Mouse (Mus musculus) heart, adult 9 months (tissue): ENCODE results near the gene Mier1.
A peak's percentile ranks its signal among the peaks of the same experiment; 100 is the strongest.
"Not testable (repeated sequence)": the region's sequence is repeated elsewhere in the genome, so short reads cannot be mapped to it uniquely, and the experiment has no call there.

Experiments
- DNase-seq, 2 experiments: peaks; one replicate each; pipeline ENCODE4 v3.0.0; 2022; ENCODE audit warnings: low spot score in 2 of 2

Mier1 gene

GRCm38 (mm10) chr4:103166198-103166597 lies 52.0 kb downstream of the Mier1 start:
- DNase-seq, result not testable (repeated sequence)

GRCm38 (mm10) chr4:103171256-103171655 lies 57.1 kb downstream of the Mier1 start:
- DNase-seq, result no peak

DNA sequence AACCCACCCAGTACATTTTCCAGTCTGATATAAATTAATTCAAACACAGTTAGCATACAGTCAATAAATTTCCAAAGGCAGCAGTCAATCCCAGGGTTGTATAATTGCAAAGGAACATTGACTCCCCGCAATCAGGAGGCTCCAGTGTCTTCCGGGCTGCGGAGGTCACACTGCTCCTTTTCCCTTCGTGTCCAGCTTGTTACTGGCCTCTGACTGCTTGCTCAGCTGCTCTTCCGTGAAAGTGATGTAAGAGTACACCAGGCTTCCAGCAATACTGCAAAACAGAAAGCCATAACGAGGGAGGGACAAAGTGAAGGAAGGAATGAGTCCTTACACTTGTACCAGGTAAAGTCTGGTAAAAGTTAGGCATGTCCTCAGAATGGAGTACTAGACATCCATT lies 59.3 kb downstream of the Mier1 start:
- DNase-seq, result no peak

GRCm38 (mm10) chr4:103174001-103174400 lies 59.8 kb downstream of the Mier1 start:
- no peak for DNase-seq

DNA sequence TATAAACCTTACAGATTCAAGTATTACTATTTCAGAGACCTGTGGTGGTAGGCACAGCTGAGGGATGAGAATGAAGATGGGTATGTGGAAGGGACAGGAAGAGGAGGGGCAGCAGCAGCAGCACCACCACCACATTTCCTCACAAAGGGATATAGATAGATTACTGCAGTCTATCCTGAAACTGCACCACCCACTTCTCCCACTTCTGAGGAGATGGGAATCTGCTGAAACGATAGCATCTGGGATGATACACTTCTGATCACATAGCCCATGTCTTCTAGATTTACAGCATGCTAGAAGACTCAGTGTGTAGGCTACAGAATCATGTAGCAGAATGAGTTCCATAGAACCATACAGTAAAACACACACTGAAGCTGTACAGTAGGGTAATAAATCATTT lies 63.5 kb downstream of the Mier1 start:
- no peak for DNase-seq

DNA sequence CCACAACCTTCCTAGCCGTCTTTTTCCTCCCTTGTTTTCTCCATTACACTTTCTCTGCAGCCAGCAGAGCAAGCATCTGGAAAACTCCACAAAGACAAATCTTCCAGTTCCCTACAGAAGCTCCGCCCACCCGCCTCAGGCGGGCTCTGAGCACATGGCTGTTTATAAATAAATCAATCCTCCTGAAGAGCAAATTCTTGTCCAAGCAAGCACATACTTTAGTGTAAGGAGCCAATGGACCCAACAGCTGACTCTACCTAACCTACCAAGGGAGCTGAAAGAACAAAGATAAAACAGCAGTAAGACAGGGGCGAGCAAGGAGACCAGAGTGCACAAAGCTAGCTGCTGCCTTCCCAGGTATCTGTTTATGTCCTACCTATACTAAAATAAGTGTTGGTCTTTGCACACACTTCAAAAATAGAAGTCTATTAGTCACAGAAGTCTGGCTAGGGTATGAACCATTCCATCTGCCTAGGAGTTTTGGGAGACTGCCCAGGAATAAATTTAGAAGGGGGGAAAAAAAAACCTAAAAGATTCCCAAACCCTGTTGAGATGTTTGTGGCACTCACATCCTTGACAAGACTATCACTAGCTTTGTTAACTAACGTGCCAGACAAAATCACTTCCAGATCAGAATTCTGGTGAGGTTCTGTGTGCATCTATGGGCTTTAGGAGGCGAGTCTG lies 64.6 kb downstream of the Mier1 start:
- peak; percentile 38 to 48 for DNase-seq

DNA sequence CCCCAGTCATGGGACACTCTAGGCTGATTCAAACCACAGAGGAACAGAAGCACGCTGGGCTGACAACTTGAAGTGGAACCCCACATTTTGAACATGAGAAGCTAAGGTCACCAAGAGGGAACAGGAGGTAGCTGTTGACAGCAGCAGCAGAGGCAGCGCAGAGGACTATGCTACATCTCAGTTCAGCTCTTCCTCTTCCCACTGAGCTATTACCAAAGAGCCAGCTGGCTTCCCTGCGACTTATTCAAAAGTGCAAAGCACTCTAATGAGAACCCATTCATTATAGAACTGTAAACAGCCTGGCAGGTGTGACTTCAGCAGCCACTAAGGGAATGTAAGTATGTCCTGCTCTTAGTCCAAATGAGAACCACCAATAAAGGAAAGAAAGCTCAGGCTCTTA lies 65.4 kb downstream of the Mier1 start:
- DNase-seq, result no peak

GRCm38 (mm10) chr4:103180300-103180888 lies 66.2 kb downstream of the Mier1 start:
- no peak for DNase-seq

DNA sequence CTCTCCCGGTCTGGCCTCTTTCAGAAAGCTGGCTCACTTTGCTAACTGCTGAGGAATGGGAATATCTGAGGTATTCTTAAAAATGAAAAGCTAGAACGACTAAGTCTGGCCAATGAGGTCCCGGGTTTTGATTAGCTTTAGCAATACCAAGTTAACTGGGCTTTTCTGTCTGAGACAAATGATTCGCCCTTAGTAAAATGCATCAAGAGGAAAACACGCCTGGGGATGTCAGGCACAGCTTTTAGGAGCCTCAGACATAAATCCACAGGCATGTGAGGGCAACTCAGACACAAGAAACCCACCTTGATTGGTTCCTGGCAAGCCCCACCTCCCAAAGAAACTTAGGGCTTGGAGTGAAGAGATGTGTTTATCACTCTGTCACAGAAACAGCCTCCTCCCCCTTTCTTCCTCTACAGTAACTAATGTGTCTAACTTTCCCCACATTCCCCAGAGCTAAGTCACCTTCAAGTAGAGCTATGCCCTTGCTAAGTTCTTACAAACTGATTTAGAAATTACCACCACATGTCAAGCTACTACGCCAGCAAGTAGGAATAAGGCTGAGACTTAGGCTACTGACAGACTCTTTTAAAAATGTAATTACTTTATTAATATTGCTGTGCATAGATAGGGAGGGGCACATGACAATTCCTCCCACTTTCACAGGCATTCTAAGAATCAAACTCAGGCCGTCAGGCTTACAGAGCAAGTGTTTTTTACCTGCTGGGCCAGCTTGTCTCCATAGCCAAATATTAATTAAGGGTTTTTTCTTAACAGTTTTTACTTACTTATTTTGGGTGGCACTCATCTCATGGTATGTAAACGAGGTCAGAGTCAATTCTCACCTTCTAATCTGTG lies 74.8 kb downstream of the Mier1 start:
- no peak for DNase-seq

- DNase-seq, result no peak
Observed at GRCm38 (mm10) chr4:103192421-103192820, 78.2 kb downstream of the Mier1 start.

DNA sequence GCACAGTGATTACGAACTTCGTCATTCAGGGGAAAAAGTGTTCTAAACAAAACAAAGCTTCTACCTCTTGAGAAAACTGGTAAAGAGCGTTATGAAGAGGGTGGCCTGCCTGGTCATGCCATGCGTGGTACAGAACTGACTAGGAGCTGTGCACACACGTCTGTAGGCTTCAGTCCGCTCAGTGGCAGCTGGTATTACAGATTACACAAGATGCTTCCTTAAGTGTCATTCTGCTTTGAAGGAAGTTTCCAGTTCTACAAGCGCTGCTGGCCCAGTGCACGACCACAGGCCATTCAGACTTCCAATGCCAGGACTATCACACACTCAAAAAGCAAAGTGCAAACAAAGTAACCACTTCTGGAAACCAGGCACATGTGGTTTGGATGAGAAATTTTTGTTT lies 83.2 kb downstream of the Mier1 start:
- no peak for DNase-seq

DNA sequence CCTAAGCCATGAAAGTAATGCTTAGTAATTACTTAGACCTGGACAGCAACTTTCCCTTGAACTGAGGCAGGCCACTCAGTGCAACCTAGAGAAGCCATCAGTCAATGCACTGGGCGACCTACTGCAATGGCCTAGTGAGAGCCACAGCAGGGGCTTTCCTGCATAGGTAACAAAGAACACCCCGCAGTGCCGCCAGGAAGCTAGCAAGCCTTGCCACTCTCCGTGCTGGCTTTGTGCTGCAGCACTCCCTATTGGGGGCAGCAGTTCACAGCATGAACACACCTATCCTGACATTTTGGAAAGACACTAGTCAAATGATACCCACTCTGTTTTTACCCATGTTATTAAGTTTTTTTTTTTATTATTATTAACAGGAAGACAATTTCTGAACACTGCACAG lies 84.9 kb downstream of the Mier1 start:
- DNase-seq, result no peak

- no peak for DNase-seq
Observed at GRCm38 (mm10) chr4:103200046-103200445, 85.9 kb downstream of the Mier1 start.

DNA sequence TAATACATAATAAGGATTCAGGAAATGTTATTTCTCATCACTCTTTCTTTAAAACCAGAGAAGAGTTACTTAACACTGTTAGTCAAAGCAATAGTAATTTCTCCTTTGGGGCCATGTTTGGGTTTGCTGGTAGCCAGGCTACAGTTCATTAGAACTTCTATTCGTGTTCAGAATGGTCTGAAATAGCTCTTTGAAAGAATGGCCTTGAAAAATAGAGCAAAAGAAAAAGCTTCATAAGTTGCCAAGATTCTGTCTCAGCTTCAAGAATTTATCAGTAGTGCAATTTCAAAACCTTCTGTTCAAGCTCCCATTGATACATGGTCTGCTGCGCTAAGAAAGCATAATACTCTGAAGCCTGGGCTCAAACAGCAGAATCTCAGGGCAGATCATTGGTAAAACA lies 89.5 kb downstream of the Mier1 start:
- no peak for DNase-seq

DNA sequence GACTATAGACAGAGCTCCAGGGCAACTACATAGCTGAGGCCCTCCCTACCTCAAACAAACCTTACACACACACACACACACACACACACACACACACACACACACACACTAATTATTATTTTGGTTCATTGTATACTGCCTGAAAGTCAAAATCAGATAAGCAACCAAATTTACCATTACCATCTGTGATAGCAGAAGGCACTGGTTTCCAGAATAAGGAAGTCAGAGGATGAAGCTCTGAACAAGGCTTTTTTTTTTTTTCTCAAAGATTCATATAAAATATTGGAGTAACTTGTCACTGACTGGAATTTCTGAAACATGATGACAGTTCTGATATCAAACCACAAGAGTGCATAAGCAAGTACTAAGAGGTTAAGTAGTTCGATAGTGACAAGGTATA lies 94.4 kb downstream of the Mier1 start:
- no peak for DNase-seq

DNA sequence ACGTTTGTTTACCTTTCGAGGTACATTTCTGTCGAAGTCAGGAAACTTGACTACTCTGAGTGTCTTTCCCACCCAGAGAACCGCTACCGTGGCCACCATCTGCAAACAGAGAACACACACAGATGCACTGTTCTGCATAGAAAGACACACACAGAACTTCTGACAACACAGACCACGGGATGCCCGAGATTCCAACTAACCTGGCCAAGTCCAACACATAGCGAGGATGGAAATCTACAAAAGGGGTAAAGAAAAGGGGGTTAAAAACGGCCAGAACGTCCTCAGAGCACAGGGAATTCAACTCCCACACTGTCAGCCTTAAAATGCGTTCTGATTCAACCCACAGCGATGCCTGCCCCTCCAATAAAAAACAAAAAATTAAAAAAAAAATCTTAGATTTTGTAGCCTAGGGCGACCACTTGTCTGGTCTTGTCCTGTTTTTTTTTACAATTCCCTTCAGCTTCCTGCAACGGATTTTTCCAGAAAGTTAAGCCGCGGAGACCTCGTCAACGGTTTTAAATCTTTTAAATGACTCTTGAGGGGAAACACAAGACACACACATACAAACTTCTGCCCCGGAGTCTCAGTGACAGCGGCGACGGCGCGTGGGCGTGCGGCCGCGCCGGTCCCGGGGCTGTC lies 99.8 kb downstream of the Mier1 start:
- peak in 1 of 2 experiments; percentile 4 for DNase-seq

DNA sequence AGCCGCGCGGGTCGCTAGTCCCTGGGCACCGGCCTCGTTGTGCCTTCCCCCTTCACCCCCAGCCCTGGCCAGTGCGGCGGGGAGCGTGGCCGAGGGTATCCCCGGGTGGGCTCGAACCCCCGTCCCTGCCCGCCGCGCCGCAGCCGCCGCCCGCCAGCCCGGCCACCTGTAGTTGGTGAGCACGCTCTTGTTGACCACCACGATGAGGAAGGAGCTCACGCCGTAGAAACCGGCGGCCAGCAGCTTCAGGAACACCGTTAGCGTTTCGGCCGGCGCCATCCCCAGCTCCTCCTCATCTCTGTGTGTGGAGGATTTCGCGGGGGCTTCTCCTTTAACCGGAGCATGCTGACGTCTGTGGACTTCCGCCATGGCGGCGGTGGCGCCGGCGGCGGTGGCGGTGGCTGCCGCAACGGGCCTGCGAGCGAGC lies 100.3 kb downstream of the Mier1 start:
- peak; percentile 66 to 74 for DNase-seq
